Mouse (Mus musculus) heart, postnatal 0 days (tissue): ENCODE measurements around the gene Faim. TPM values are rescaled to one million over a fixed set of nuclear protein-coding genes. Genes with fewer than 3 reads are reported as not detected.

Experiments
- ATAC-seq: fragments of 200-750 bp; cut with Nextera tagmentation; 2 replicates; pipeline ENCODE4 v1.8.0; 2017; ENCODE audit warnings: low read depth, moderate number of reproducible peaks, moderate library complexity; ENCODE audit not compliant: insufficient read depth
- DNase-seq: peaks from one replicate; pipeline ENCODE4 v3.0.0-alpha.2; 2016; ENCODE audit warnings: low spot score
- H3K27ac ChIP-seq: fragments of 300-500 bp; sonication (generic); 2 replicates; pipeline ENCODE4 v1.5.1; 2014; ENCODE audit warnings: low read depth, mild to moderate bottlenecking
- H3K27me3 ChIP-seq: fragments of 300-500 bp; sonication (generic); 2 replicates; pipeline ENCODE4 v1.6.1; 2014; ENCODE audit warnings: low read length, mixed read lengths; ENCODE audit not compliant: control insufficient read depth, insufficient read depth
- H3K36me3 ChIP-seq: fragments of 300-500 bp; sonication (generic); replicated peaks from 2 replicates; pipeline ENCODE4 v1.6.1; 2014; ENCODE audit warnings: low read length, mixed read lengths; ENCODE audit not compliant: control insufficient read depth, insufficient read depth
- H3K4me1 ChIP-seq: fragments of 300-500 bp; sonication (generic); 2 replicates; pipeline ENCODE4 v1.6.1; 2014; ENCODE audit warnings: antibody characterized with exemption; ENCODE audit not compliant: control insufficient read depth, insufficient read depth
- H3K4me2 ChIP-seq: fragments of 300-500 bp; sonication (generic); 2 replicates; pipeline ENCODE4 v1.6.1; 2014; ENCODE audit warnings: low read depth, mild to moderate bottlenecking, low read length, moderate library complexity
- H3K4me3 ChIP-seq: fragments of 300-500 bp; sonication (generic); 2 replicates; pipeline ENCODE4 v1.5.1; 2014; ENCODE audit warnings: low read depth, low read length
- H3K9ac ChIP-seq: fragments of 300-500 bp; sonication (generic); replicated peaks from 2 replicates; pipeline ENCODE4 v1.6.1; 2014; ENCODE audit warnings: low read depth, low read length, mixed read lengths
- H3K9me3 ChIP-seq: fragments of 300-500 bp; sonication (generic); replicated peaks from 2 replicates; pipeline ENCODE4 v1.6.1; 2016; ENCODE audit warnings: low read length; ENCODE audit not compliant: control insufficient read depth
- CTCF ChIP-seq: IDR thresholded peaks from 2 replicates; pipeline ENCODE4 v1.5.1; 2016; ENCODE audit warnings: antibody characterized with exemption, control low read depth, low read depth
- EP300 ChIP-seq: IDR thresholded peaks from 2 replicates; pipeline ENCODE4 v1.6.1; 2016; ENCODE audit warnings: antibody characterized with exemption, low read depth
- WGBS: fragments of 180-500 bp; shearing (Covaris S2); extraction: QIAGEN DNeasy Blood & Tissue Kit; methylation state at CpG from one replicate; pipeline ENCODE4 v1.1.7; 2014; 5-methylcytosine and 5-hydroxymethylcytosine counted together
- polyA plus RNA-seq: library from polyadenylated mRNA; unstranded; fragments of >200 nt; fragmentation: Nextera tagmentation; extraction: Ambion mirVana; gene quantifications from 2 replicates; pipeline ENCODE4 v1.2.1, GENCODE M21; 2015
- total RNA-seq: library from RNA; depleted of rRNA; stranded (reverse); fragments of >200 nt; gene quantifications from 2 replicates; pipeline ENCODE4 v1.2.3, GENCODE M21; 2014; ENCODE audit warnings: low replicate concordance

The Faim gene
- total and polyA plus RNA-seq, 2 experiments from 2014 or later = 6.3 to 24.3 TPM

DNA sequence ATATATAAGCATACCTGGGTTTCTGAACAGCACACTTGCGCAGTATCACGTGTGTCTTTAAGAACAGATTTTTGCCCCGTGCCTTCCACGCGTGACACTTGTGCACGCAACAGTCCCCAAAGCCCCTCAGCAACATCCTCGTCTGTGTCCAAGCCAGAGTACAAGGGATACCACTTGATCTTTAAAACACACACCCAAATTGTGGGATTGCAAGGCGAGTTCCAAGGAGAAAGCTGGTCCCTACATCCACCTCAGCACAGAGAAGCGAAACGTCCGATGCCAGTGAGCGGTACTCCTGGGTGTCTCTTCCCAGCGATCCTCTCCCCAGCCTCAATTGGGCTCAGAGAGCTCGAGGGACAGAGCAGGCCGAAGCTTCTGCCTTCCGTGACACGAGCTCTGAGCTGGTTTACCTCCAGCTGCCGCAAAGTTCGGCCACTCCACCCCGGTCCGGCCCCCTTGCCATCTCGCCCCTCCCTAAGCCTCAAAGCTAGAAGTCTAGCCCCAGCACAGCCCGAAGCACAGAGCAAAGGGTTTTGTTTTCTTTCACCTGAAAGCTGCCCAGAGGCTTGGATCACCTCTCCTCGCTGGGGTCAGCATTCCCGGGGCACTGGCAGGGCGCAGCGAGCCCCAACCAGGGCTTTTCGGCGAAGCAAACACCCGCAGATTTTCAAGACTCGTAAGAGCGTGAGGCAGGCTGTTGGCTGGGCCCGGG is 31.6 kb upstream of the Faim start:
- DNase-seq (no peak), ATAC-seq (no peak)
- H3K4me2 ChIP-seq = peak overlapping the region; percentile 77
- H3K9ac ChIP-seq = no peak overlapping the region
- H3K36me3 ChIP-seq = no peaks in the 10 kb centered on the region
- TF ChIP-seq CTCF (no peak), EP300 (no peak)
- H3K27me3 ChIP-seq = peaks cover 97% of the 10 kb centered on the region
- H3K4me3 ChIP-seq = peak overlapping the region; percentile 55
- WGBS = 2% methylated on average over 33 of the region's 33 CpGs
- peaks cover 23% of the 10 kb centered on the region for H3K4me1 ChIP-seq
- no peaks in the 10 kb centered on the region for H3K9me3 ChIP-seq
- H3K27ac ChIP-seq = no peak overlapping the region

DNA sequence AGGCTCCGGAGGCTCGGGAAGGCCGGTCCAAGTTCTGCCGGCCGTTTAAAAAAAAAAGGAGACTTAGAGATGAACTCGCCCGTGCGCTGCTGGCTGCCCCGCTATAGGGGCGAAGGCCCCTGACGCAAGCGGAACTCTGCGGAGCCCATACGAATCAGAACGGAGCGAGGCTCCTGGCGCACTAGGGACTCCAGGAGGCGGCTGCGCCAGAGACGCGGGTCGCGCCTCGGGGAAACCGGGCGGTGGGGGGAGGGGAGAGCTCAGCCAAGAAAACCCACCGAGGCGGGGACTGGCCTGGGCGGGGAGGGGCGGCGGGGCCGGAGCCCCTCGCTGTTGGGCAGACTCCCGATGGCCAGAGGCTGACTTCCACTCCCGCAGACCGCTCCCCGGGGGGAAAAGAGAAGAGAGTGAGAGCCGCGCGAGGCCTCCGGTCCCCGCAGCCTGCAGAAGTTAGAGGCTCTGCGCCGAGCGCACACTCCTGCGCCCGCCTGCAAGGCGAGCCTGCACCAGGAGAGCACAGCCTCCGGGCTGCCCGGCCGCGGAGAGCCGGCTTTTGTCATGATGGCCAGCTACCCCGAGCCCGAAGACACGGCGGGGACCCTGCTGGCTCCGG is 31.0 kb upstream of the Faim start, which contains the start of gene Foxl2:
TSS of gene Foxl2 (plus strand) at position 186 of the 613 bp plus-strand sequence.
- under 1% methylated on average over 50 of the region's 58 CpGs for WGBS
- peaks cover 100% of the 10 kb centered on the region for H3K27me3 ChIP-seq
- TF ChIP-seq EP300 = no peak
- TF ChIP-seq CTCF = no peak
- no peak for DNase-seq
- H3K9me3 ChIP-seq = no peaks in the 10 kb centered on the region
- no peaks in the 10 kb centered on the region for H3K36me3 ChIP-seq
- no peak within 1 kb of the TSS for H3K27ac ChIP-seq
- H3K4me1 ChIP-seq = peaks cover 23% of the 10 kb centered on the region
- 0 out of 2 replicates have a peak, but pooled peaks have one; percentile 22 for ATAC-seq
- peak within 1 kb of the TSS; percentile 77 for H3K4me2 ChIP-seq
- H3K4me3 ChIP-seq = peak within 1 kb of the TSS; percentile 55
- H3K9ac ChIP-seq = no peak within 1 kb of the TSS

DNA sequence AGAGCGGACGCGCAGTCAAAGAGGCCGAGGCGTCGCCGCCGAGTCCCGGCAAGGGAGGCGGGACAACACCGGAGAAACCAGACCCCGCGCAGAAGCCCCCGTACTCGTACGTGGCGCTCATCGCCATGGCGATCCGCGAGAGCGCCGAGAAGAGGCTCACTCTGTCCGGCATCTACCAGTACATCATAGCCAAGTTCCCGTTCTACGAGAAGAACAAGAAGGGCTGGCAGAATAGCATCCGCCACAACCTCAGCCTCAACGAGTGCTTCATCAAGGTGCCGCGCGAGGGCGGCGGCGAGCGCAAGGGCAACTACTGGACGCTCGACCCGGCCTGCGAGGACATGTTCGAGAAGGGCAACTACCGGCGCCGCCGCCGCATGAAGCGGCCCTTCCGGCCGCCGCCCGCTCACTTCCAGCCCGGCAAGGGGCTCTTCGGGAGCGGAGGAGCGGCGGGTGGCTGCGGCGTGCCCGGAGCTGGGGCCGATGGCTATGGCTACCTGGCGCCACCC is 30.4 kb upstream of the Faim start:
- peaks cover 100% of the 10 kb centered on the region for H3K27me3 ChIP-seq
- peak overlapping the region; percentile 55 for H3K4me3 ChIP-seq
- WGBS = under 1% methylated on average over 60 of the region's 60 CpGs
- TF ChIP-seq EP300 = no peak
- TF ChIP-seq CTCF = no peak
- no peak overlapping the region for H3K9ac ChIP-seq
- H3K27ac ChIP-seq = no peak overlapping the region
- ATAC-seq (no peak), DNase-seq (no peak)
- H3K9me3 ChIP-seq = no peaks in the 10 kb centered on the region
- H3K4me1 ChIP-seq = peaks cover 23% of the 10 kb centered on the region
- H3K36me3 ChIP-seq = no peaks in the 10 kb centered on the region
- H3K4me2 ChIP-seq = peak overlapping the region; percentile 77

DNA sequence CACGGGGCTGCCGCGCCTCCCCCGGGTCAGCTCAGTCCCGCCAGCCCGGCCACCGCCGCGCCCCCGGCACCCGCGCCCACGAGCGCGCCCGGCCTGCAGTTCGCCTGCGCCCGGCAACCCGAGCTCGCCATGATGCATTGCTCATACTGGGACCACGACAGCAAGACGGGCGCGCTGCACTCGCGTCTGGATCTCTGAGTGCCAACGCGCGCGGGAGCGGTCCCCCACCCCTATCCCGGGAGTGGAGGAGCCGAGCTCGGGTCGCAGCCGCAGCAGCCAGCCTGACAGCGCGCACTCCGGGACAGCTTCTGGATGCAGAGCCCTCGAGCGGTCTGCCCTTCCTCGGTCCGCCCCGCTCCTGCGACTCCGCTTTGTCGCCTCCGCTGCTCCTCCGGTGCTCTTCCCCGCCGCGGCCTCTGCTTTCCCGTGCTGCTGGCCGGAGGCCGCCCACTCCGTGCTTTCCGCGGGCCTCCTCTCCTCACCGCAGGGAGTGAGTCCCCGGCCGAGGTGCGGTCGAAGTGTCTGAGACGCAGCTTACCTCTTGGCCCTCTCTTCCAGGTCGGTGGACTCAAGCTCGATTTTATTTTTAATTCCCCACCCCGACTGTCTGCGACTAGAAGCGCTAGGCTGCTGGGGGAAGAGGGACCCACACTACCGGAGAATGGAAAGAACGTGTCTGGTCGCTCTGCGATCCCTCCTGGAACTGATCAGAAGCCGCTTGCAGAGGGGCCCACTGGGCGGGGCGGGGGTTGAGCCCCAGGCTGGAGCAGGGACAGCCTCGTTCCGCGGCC is 29.4 kb upstream of the Faim start:
- Histone ChIP-seq H3K9ac (no peak overlapping the region), H3K4me2 (peak overlapping the region; percentile 77), H3K36me3 (no peaks in the 10 kb centered on the region), H3K27ac (no peak overlapping the region), H3K27me3 (peaks cover 100% of the 10 kb centered on the region), H3K9me3 (no peaks in the 10 kb centered on the region), H3K4me3 (peak overlapping the region; percentile 55), H3K4me1 (peaks cover 23% of the 10 kb centered on the region)
- DNase-seq (no peak), ATAC-seq (no peak)
- under 1% methylated on average over 74 of the region's 80 CpGs for WGBS
- TF ChIP-seq EP300 = no peak
- TF ChIP-seq CTCF = no peak

DNA sequence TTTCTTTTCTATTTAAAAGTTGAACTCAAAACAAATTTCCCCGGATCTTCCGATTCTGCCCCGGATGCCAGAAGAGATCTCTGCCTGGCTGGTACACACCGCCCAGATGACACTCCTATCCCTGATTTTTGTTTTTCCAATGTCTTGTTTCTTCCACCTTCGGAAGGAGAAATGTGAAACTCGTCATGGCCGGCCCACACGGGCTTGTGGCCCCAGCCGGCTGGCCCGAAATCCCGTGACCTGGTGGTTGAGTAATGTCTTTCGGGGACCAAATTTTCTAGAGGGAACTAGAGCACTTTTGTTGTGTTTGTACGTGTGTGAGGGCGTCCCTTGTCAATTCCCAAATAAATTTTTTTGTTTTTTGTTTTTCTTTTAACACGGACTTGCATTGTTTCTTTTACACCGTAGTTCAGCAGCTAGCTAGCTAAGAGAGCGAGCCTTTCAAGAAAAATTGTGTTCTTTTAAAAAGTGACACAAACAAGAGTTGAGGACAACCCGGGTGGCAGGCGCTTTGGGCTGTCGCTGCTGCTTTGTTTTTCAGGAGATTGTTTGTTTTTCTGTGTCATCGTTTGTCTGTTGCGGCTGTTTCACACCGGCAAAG is 28.3 kb upstream of the Faim start:
- 2% methylated on average over 23 of the region's 23 CpGs for WGBS
- Histone ChIP-seq H3K4me2 (no peak overlapping the region), H3K27me3 (peaks cover 100% of the 10 kb centered on the region), H3K4me1 (peaks cover 23% of the 10 kb centered on the region), H3K27ac (no peak overlapping the region), H3K36me3 (no peaks in the 10 kb centered on the region), H3K4me3 (no peak overlapping the region), H3K9me3 (no peaks in the 10 kb centered on the region), H3K9ac (no peak overlapping the region)
- DNase-seq = no peak
- TF ChIP-seq EP300 (no peak), CTCF (no peak)
- ATAC-seq = no peak
